Mouse (Mus musculus) NIH3T3 (cell line): ENCODE measurements around the gene Stra6l.
A peak's percentile ranks its signal among the peaks of the same experiment; 100 is the strongest.

Experiments
- DNase-seq: peaks from one replicate; pipeline ENCODE4 v3.0.0-alpha.2; 2012; ENCODE audit warnings: low read depth

The Stra6l gene

GRCm38 (mm10) chr4:45844355-45844754 is 4.1 kb upstream of the Stra6l start:
- DNase-seq = peak; percentile 54

- no peak for DNase-seq
Measured at GRCm38 (mm10) chr4:45846263-45846662, 2.2 kb upstream of the Stra6l start.

GRCm38 (mm10) chr4:45848825-45849156 is 327 bp downstream of the Stra6l start:
- no peak for DNase-seq

GRCm38 (mm10) chr4:45849419-45849818 is 955 bp downstream of the Stra6l start:
- no peak for DNase-seq

- peak; percentile 44 for DNase-seq
Measured at GRCm38 (mm10) chr4:45851640-45852051, 3.2 kb downstream of the Stra6l start.

GRCm38 (mm10) chr4:45853496-45854246 is 5.2 kb downstream of the Stra6l start:
- DNase-seq = peak; percentile 11

- DNase-seq = peak; percentile 81
Measured at GRCm38 (mm10) chr4:45855803-45856424, 7.5 kb downstream of the Stra6l start.

- DNase-seq = no peak
Measured at GRCm38 (mm10) chr4:45861160-45861559, 12.7 kb downstream of the Stra6l start.

- no peak for DNase-seq
Measured at GRCm38 (mm10) chr4:45867416-45867815, 19.0 kb downstream of the Stra6l start.

GRCm38 (mm10) chr4:45869021-45869815 is 20.8 kb downstream of the Stra6l start:
- DNase-seq = no peak

GRCm38 (mm10) chr4:45872147-45872546 is 23.7 kb downstream of the Stra6l start:
- DNase-seq = no peak

- DNase-seq = peak; percentile 70
Measured at GRCm38 (mm10) chr4:45878929-45879328, 30.5 kb downstream of the Stra6l start.

GRCm38 (mm10) chr4:45882521-45882920 is 34.1 kb downstream of the Stra6l start:
- DNase-seq = no peak

GRCm38 (mm10) chr4:45883250-45883649 is 34.8 kb downstream of the Stra6l start:
- no peak for DNase-seq

- DNase-seq = no peak
Measured at GRCm38 (mm10) chr4:45889487-45889886, 41.0 kb downstream of the Stra6l start.

GRCm38 (mm10) chr4:45890066-45890761 is 41.8 kb downstream of the Stra6l start, which contains the start of gene Ccdc180:
Gene Ccdc180, plus strand, starts transcription at chr4:45890303.
- DNase-seq = peak; percentile 77

GRCm38 (mm10) chr4:45896425-45897081 is 48.1 kb downstream of the Stra6l start:
- no peak for DNase-seq

GRCm38 (mm10) chr4:45898413-45898812 is 49.9 kb downstream of the Stra6l start:
- DNase-seq = no peak

GRCm38 (mm10) chr4:45909256-45909655 is 60.8 kb downstream of the Stra6l start:
- no peak for DNase-seq

GRCm38 (mm10) chr4:45909924-45910323 is 61.5 kb downstream of the Stra6l start:
- no peak for DNase-seq

- DNase-seq = no peak
Measured at GRCm38 (mm10) chr4:45911256-45911655, 62.8 kb downstream of the Stra6l start.

- no peak for DNase-seq
Measured at GRCm38 (mm10) chr4:45911876-45912275, 63.4 kb downstream of the Stra6l start.
